ENCODE assay signal across 12 mouse cellular contexts in the genomic region with DNA sequence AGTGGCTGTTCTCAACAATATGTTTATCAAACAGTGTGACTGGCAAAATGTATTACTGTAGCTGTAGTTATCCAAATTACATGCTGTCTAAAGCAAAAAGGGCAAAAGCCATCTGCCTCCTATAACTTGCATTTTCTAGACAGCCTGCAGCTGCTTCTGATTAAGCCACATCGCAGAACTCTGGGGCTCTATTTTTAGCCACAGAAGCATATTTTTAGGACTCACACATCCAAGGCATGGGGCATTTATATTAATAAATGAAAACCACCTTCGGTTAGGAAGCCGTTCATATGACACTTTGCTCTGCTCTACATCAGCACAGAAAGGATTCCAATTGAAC.
DNase-seq lines count a peak whose midpoint lies in the region; ATAC-seq and TF ChIP-seq lines count a peak whose summit lies in the region.
"Had no signal": no experiment of that assay in that cellular context is flagged by ENCODE, and none has a peak within 500 bp of the region (broad histone marks: within the 10 kb centered on the region; RNA-seq: fewer than 3 reads in every experiment).

No protein-coding gene starts in this region.

- intact Hi-C loops in gastrocnemius, postnatal 36 days (cut with DNase I): no loop called here

- TF ChIP-seq POLR2A in bone marrow macrophage, adult 2 months (IDR thresholded peaks at IDR 0.05; ENCODE audit: borderline replicate concordance, low read depth, low read length): no peak

- H3K9me3 ChIP-seq in hindbrain, embryonic 16.5 days (ENCODE audit: control insufficient read depth, low read length): no peaks in the 10 kb centered on the region
- no peaks in the 10 kb centered on the region for H3K9me3 ChIP-seq in hindbrain, embryonic 13.5 days
- H3K9me3 ChIP-seq in limb, embryonic 13.5 days: no peaks in the 10 kb centered on the region

- no peaks in the 10 kb centered on the region for H3K4me1 ChIP-seq in hindbrain, embryonic 16.5 days (ENCODE audit: control insufficient read depth, insufficient read depth, low read depth, low read length)
- peaks cover 8% of the 10 kb centered on the region; the same call in 1 of the 2 replicates for H3K4me1 ChIP-seq in hindbrain, embryonic 13.5 days (replicated peaks)
- peaks cover 24% of the 10 kb centered on the region for H3K4me1 ChIP-seq in bone marrow macrophage, adult 2 months (ENCODE audit: control insufficient read depth, insufficient read depth, low read length)
- peaks cover 37% of the 10 kb centered on the region for H3K4me1 ChIP-seq in limb, embryonic 13.5 days

- no peak overlapping the region for H3K27ac ChIP-seq in hindbrain, embryonic 16.5 days (ENCODE audit: low read depth, low read length)
- H3K27ac ChIP-seq in hindbrain, embryonic 13.5 days: no peak overlapping the region; the same call in 1 of the 2 replicates
- peak overlapping the region; percentile 70 for H3K27ac ChIP-seq in bone marrow macrophage, adult 2 months (ENCODE audit: insufficient read depth, low read depth, low read length)
- H3K27ac ChIP-seq in limb, embryonic 13.5 days: no peak overlapping the region

- no peak for TF ChIP-seq CTCF in bone marrow macrophage, adult 2 months (IDR thresholded peaks at IDR 0.05; ENCODE audit: low read depth, low read length)

- H3K36me3 ChIP-seq in hindbrain, embryonic 16.5 days (ENCODE audit: control insufficient read depth, insufficient read depth, low read length): no peaks in the 10 kb centered on the region
- H3K36me3 ChIP-seq in hindbrain, embryonic 13.5 days: no peaks in the 10 kb centered on the region
- H3K36me3 ChIP-seq in limb, embryonic 13.5 days: no peaks in the 10 kb centered on the region

- 49% methylated on average over 3 of the region's 3 CpGs for WGBS in hindbrain, embryonic 16.5 days
- WGBS in hindbrain, embryonic 13.5 days: 62% methylated on average over 3 of the region's 3 CpGs
- 14% methylated on average over 3 of the region's 3 CpGs for WGBS in limb, embryonic 13.5 days

- H3K27me3 ChIP-seq in hindbrain, embryonic 16.5 days (replicated peaks; ENCODE audit: control insufficient read depth, insufficient read depth, low read length): no peaks in the 10 kb centered on the region
- H3K27me3 ChIP-seq in hindbrain, embryonic 13.5 days: no peaks in the 10 kb centered on the region
- no peaks in the 10 kb centered on the region for H3K27me3 ChIP-seq in limb, embryonic 13.5 days

- no peak overlapping the region for H3K4me3 ChIP-seq in hindbrain, embryonic 16.5 days (ENCODE audit: low read length)
- no peak overlapping the region for H3K4me3 ChIP-seq in hindbrain, embryonic 13.5 days
- no peak overlapping the region; the same call in 1 of the 2 replicates for H3K4me3 ChIP-seq in bone marrow macrophage, adult 2 months (ENCODE audit: insufficient read depth, low read length)
- H3K4me3 ChIP-seq in limb, embryonic 13.5 days: no peak overlapping the region

- H3K9ac ChIP-seq in hindbrain, embryonic 16.5 days (ENCODE audit: low read depth, low read length): no peak overlapping the region
- no peak overlapping the region for H3K9ac ChIP-seq in hindbrain, embryonic 13.5 days
- no peak overlapping the region for H3K9ac ChIP-seq in limb, embryonic 13.5 days

- peak; percentile 31 for DNase-seq in embryo, embryonic 11.5 days (ENCODE audit: low read depth, low spot score)
- no peak for DNase-seq in cerebellum, adult 9-10 months
- DNase-seq in gastrocnemius, postnatal 36 days: no peak
- DNase-seq: cerebellum, adult 11-12 months; gastrocnemius, postnatal 10 days; kidney, adult 11 months; lung, adult 18-20 months; thymus, postnatal 36 days had no signal

- ATAC-seq in hindbrain, embryonic 16.5 days: peak; percentile 41; the same call in 1 of the 2 replicates
- ATAC-seq in hindbrain, embryonic 13.5 days (ENCODE audit: low FRiP score): no peak
- ATAC-seq in limb, embryonic 13.5 days (ENCODE audit: low FRiP score, low read depth): peak; percentile 76

- H3K4me2 ChIP-seq in hindbrain, embryonic 16.5 days (ENCODE audit: low read length): no peak overlapping the region
- H3K4me2 ChIP-seq in hindbrain, embryonic 13.5 days: no peak overlapping the region
- H3K4me2 ChIP-seq in limb, embryonic 13.5 days (replicated peaks): peak overlapping the region; percentile 37
